Mouse (Mus musculus) bone marrow, adult 2 months (tissue): ENCODE data around the gene Maml2. TPM values are rescaled to one million over a fixed set of nuclear protein-coding genes. Genes with fewer than 3 reads are reported as not detected.
A peak's percentile ranks its signal among the peaks of the same experiment; 100 is the strongest.

Experiments
- H3K27ac ChIP-seq: fragments of 200-500 bp; 2 replicates; pipeline ENCODE4 v1.5.1; 2012; ENCODE audit warnings: low read depth, mild to moderate bottlenecking, control low read depth, inconsistent platforms, low read length; ENCODE audit not compliant: control insufficient read depth, poor library complexity, insufficient read depth
- H3K4me1 ChIP-seq: fragments of 200-500 bp; 2 replicates; pipeline ENCODE4 v1.6.1; 2011; ENCODE audit warnings: low read length; ENCODE audit not compliant: control insufficient read depth, insufficient read depth
- H3K4me3 ChIP-seq: fragments of 200-500 bp; replicated peaks from 2 replicates; pipeline ENCODE3; 2011; ENCODE audit warnings: mild to moderate bottlenecking, low read depth, low read length, control low read depth; ENCODE audit not compliant: control insufficient read depth
- CTCF ChIP-seq: fragments of 200-500 bp; IDR thresholded peaks from 2 replicates; pipeline ENCODE4 v1.5.1; 2011; ENCODE audit warnings: low read length, control low read depth; ENCODE audit not compliant: control insufficient read depth, insufficient read depth
- POLR2A ChIP-seq: fragments of 200-500 bp; IDR thresholded peaks from 2 replicates; pipeline ENCODE4 v1.6.1; 2011; ENCODE audit warnings: low read depth, mild to moderate bottlenecking, control low read depth, low read length, borderline replicate concordance; ENCODE audit not compliant: control insufficient read depth
- WGBS: fragments of 180-500 bp; shearing (Covaris S2); methylation state at CpG from one replicate; pipeline ENCODE4 v1.1.7; 2018; 5-methylcytosine and 5-hydroxymethylcytosine counted together
- polyA plus RNA-seq: library from polyadenylated mRNA; stranded (reverse); fragments of >200 nt; gene quantifications from 2 replicates; pipeline ENCODE4 v1.2.4, GENCODE M21; 2011; ENCODE audit warnings: low replicate concordance; ENCODE audit not compliant: missing spikeins, insufficient read depth, insufficient read length

Gene Maml2
- polyA plus RNA-seq, 1 experiment, result 3.5 TPM

GRCm38 (mm10) chr9:13525075-13525474 lies 227.3 kb downstream of the Maml2 start:
- 68% methylated on average over 1 of the region's 1 CpGs for WGBS
- H3K4me3 ChIP-seq, result no peak overlapping the region
- H3K4me1 ChIP-seq, result no peaks in the 10 kb centered on the region; the same call in 1 of the 2 replicates
- no peak overlapping the region for H3K27ac ChIP-seq
- TF ChIP-seq POLR2A (no peak), CTCF (no peak)

- TF ChIP-seq CTCF, result no peak
- no peak for TF ChIP-seq POLR2A
- WGBS, result 34% methylated on average over 5 of the region's 5 CpGs
- no peaks in the 10 kb centered on the region; the same call in 1 of the 2 replicates for H3K4me1 ChIP-seq
Observed at GRCm38 (mm10) chr9:13525561-13526255, 228.0 kb downstream of the Maml2 start.

GRCm38 (mm10) chr9:13530575-13530974 lies 232.8 kb downstream of the Maml2 start:
- TF ChIP-seq CTCF (no peak), POLR2A (no peak)
- Histone ChIP-seq H3K4me3 (no peak overlapping the region), H3K4me1 (no peaks in the 10 kb centered on the region), H3K27ac (no peak overlapping the region)
- 39% methylated on average over 4 of the region's 4 CpGs for WGBS

More at GRCm38 (mm10) chr9:13525561-13526255, 228.0 kb downstream of the Maml2 start:
- Histone ChIP-seq H3K4me3 (no peak overlapping the region), H3K27ac (no peak overlapping the region)

- 71% methylated on average over 11 of the region's 11 CpGs for WGBS
- Histone ChIP-seq H3K4me3 (no peak overlapping the region), H3K27ac (no peak overlapping the region), H3K4me1 (no peaks in the 10 kb centered on the region; the same call in 1 of the 2 replicates)
- TF ChIP-seq CTCF (no peak), POLR2A (no peak)
Observed at GRCm38 (mm10) chr9:13533076-13533707, 235.4 kb downstream of the Maml2 start.

GRCm38 (mm10) chr9:13535803-13536202 lies 238.0 kb downstream of the Maml2 start:
- Histone ChIP-seq H3K4me1 (peaks cover 1% of the 10 kb centered on the region; the same call in 1 of the 2 replicates), H3K4me3 (no peak overlapping the region), H3K27ac (no peak overlapping the region)
- TF ChIP-seq CTCF (no peak), POLR2A (no peak)
- 87% methylated on average over 5 of the region's 5 CpGs for WGBS

GRCm38 (mm10) chr9:13536419-13537261 lies 238.9 kb downstream of the Maml2 start:
- Histone ChIP-seq H3K4me3 (no peak overlapping the region), H3K27ac (peak overlapping the region; percentile 43; the same call in 1 of the 2 replicates), H3K4me1 (peaks cover 1% of the 10 kb centered on the region; the same call in 1 of the 2 replicates)
- WGBS, result 18% methylated on average over 12 of the region's 12 CpGs
- TF ChIP-seq POLR2A (no peak), CTCF (no peak)

- Histone ChIP-seq H3K4me1 (peaks cover 1% of the 10 kb centered on the region; the same call in 1 of the 2 replicates), H3K27ac (no peak overlapping the region), H3K4me3 (no peak overlapping the region)
- 79% methylated on average over 7 of the region's 7 CpGs for WGBS
- TF ChIP-seq CTCF (no peak), POLR2A (no peak)
Observed at GRCm38 (mm10) chr9:13538200-13538599, 240.4 kb downstream of the Maml2 start.

- WGBS, result 75% methylated on average over 4 of the region's 4 CpGs
- no peak for TF ChIP-seq POLR2A
- TF ChIP-seq CTCF, result no peak
Observed at GRCm38 (mm10) chr9:13539535-13539934, 241.8 kb downstream of the Maml2 start.

More at GRCm38 (mm10) chr9:13539535-13539934, 241.8 kb downstream of the Maml2 start:
- Histone ChIP-seq H3K27ac (no peak overlapping the region), H3K4me1 (peaks cover 1% of the 10 kb centered on the region; the same call in 1 of the 2 replicates), H3K4me3 (no peak overlapping the region)
